Mouse (Mus musculus): Measurements from ENCODE around the gene Prm2. TPM values are rescaled to one million over a fixed set of nuclear protein-coding genes. Genes with fewer than 3 reads are reported as not detected.

Gene Prm2
- polyA plus RNA-seq, 1 experiment from 2014 or later = not detected

DNA sequence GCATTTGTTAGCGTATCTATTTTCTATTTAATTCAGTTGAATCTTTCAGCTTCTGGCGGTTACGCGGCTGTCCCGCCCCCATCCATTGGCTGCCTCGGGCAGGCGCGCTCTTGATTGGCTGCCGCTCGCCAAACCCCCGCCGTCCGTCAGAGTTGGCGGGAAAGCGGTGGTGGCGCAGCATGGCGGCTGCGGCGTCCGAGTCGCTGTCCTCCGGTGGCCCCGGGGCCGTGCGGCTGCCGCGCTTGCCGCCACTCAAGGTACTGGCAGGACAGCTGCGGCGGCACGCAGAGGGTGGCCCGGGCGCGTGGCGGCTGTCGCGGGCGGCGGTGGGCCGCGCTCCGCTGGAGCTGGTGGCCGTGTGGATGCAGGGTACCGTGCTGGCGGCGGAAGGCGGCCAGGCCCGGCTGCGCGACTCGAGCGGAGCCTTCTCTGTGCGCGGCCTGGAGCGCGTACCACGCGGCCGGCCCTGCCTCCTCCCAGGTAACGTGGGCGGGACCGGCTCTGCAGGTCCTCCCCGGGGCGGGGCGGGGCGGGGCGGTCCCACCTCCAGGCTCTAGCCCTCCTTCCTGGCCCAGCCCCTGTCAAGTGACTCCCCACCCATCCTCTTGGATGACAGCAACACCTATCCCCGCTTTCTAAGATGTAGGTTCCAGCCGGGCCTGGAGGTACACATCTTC lies 39.1 kb upstream of the Prm2 start, which contains the start of gene Rmi2:
Gene Rmi2 (plus strand): TSS at position 149 of the 677 bp plus-strand sequence.
- under 1% methylated on average over 41 of the region's 69 CpGs for WGBS
- peak within 1 kb of the TSS; percentile 17; the same call in 1 of the 2 replicates for H3K27ac ChIP-seq (ENCODE audit: low read depth, low read length)
- H3K9me3 ChIP-seq (ENCODE audit: control insufficient read depth, low read length) = no peaks in the 10 kb centered on the region
- ATAC-seq = peak; percentile 96
- H3K4me3 ChIP-seq (ENCODE audit: low read length) = peak within 1 kb of the TSS; percentile 86
- peak within 1 kb of the TSS; percentile 99 for H3K4me2 ChIP-seq (ENCODE audit: low read length)
- no peaks in the 10 kb centered on the region for H3K27me3 ChIP-seq (replicated peaks; ENCODE audit: control insufficient read depth, insufficient read depth, low read length)
- H3K4me1 ChIP-seq (ENCODE audit: control insufficient read depth, insufficient read depth, low read depth, low read length) = peaks cover 6% of the 10 kb centered on the region
- H3K36me3 ChIP-seq (ENCODE audit: control insufficient read depth, insufficient read depth, low read length) = no peaks in the 10 kb centered on the region
- H3K9ac ChIP-seq (ENCODE audit: low read depth, low read length) = peak within 1 kb of the TSS; percentile 69

DNA sequence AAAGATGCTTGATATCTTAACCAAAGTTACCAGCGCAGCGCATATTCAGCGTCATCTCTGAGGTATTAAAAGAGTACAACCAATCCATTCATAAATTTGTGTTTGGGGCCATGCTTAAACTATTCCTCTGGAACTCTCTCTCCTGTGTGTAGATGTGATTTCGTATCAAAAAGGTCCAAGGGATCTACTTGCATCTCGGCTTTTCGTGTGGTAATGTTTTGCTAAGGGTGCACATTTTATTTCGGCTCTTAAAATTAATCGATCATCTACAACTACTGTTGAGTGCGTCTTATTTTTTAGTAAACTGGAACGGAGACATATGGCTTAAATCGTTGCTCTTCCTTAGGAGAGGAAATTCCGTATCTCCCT lies 38.6 kb upstream of the Prm2 start:
- no peak overlapping the region for H3K9ac ChIP-seq (ENCODE audit: low read depth, low read length)
- no peak for ATAC-seq
- H3K27ac ChIP-seq (ENCODE audit: low read depth, low read length) = no peak overlapping the region
- peak overlapping the region; percentile 99 for H3K4me2 ChIP-seq (ENCODE audit: low read length)
- H3K9me3 ChIP-seq (ENCODE audit: control insufficient read depth, low read length) = no peaks in the 10 kb centered on the region
- WGBS = 8% methylated on average over 12 of the region's 12 CpGs
- peaks cover 6% of the 10 kb centered on the region for H3K4me1 ChIP-seq (ENCODE audit: control insufficient read depth, insufficient read depth, low read depth, low read length)
- H3K27me3 ChIP-seq (replicated peaks; ENCODE audit: control insufficient read depth, insufficient read depth, low read length) = no peaks in the 10 kb centered on the region
- no peaks in the 10 kb centered on the region for H3K36me3 ChIP-seq (ENCODE audit: control insufficient read depth, insufficient read depth, low read length)
- H3K4me3 ChIP-seq (ENCODE audit: low read length) = peak overlapping the region; percentile 86

DNA sequence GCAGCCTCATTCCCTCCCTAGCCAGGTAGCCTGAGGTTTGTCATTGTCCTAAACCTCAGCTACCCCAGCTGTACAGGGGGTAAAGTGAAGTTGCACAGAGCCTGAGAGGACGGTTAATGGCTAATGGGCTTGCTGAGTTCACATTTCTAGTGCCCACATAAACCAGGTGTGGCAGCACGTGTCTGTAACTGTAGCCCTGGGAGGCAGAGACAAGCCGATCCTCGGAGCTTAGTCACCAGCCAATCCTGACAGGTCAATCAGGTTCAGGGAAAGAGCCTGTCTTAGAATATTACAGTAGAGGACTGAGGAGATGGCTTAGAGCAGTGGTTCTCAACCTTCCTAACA lies 32.5 kb upstream of the Prm2 start:
- WGBS = 83% methylated on average over 4 of the region's 4 CpGs
- H3K27ac ChIP-seq (ENCODE audit: low read depth, low read length) = no peak overlapping the region
- no peak overlapping the region for H3K9ac ChIP-seq (ENCODE audit: low read depth, low read length)
- H3K4me1 ChIP-seq (ENCODE audit: control insufficient read depth, insufficient read depth, low read depth, low read length) = no peaks in the 10 kb centered on the region
- no peaks in the 10 kb centered on the region; the same call in 1 of the 2 replicates for H3K9me3 ChIP-seq (ENCODE audit: control insufficient read depth, low read length)
- no peak for ATAC-seq
- H3K36me3 ChIP-seq (ENCODE audit: control insufficient read depth, insufficient read depth, low read length) = no peaks in the 10 kb centered on the region
- no peak overlapping the region for H3K4me2 ChIP-seq (ENCODE audit: low read length)
- H3K27me3 ChIP-seq (replicated peaks; ENCODE audit: control insufficient read depth, insufficient read depth, low read length) = no peaks in the 10 kb centered on the region
- H3K4me3 ChIP-seq (ENCODE audit: low read length) = no peak overlapping the region

DNA sequence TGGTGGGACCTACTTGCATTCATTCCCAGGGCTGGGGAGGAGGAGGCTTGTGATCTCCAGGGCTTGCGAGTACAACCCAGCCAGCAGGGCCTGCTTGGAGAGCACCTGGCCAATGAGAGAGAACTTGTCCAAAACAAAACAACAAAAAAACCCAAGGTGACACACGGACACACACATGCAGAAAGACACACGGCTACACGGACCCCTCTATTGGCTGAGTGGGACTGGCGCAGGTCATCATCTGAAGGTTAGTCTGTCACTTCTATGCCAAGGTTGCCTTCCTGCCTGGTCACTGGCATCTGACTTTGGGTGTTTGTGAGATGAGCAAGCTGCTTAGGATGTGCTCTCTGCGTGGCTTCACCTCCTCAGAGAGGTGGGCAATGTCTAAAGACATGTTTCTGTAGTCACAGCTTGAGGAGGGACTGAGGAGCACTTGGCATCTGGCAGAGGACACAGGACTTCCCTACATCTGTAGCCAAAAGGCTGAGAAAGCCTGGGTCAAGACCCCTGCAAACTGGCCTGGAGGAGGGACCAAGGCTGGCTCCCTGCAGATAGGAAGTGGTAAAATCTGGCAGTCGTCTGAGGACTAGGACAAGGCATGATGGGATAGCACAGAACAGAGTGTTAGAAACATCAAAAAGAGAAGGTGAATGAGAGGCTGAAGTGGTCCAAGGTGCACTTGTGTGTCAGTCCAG lies 32.0 kb upstream of the Prm2 start:
- Histone ChIP-seq H3K4me2 (ENCODE audit: low read length) (no peak overlapping the region), H3K27ac (ENCODE audit: low read depth, low read length) (no peak overlapping the region), H3K4me1 (ENCODE audit: control insufficient read depth, insufficient read depth, low read depth, low read length) (no peaks in the 10 kb centered on the region), H3K27me3 (replicated peaks; ENCODE audit: control insufficient read depth, insufficient read depth, low read length) (no peaks in the 10 kb centered on the region), H3K4me3 (ENCODE audit: low read length) (no peak overlapping the region), H3K36me3 (ENCODE audit: control insufficient read depth, insufficient read depth, low read length) (no peaks in the 10 kb centered on the region), H3K9me3 (ENCODE audit: control insufficient read depth, low read length) (no peaks in the 10 kb centered on the region; the same call in 1 of the 2 replicates), H3K9ac (ENCODE audit: low read depth, low read length) (no peak overlapping the region)
- 88% methylated on average over 7 of the region's 7 CpGs for WGBS
- no peak for ATAC-seq

DNA sequence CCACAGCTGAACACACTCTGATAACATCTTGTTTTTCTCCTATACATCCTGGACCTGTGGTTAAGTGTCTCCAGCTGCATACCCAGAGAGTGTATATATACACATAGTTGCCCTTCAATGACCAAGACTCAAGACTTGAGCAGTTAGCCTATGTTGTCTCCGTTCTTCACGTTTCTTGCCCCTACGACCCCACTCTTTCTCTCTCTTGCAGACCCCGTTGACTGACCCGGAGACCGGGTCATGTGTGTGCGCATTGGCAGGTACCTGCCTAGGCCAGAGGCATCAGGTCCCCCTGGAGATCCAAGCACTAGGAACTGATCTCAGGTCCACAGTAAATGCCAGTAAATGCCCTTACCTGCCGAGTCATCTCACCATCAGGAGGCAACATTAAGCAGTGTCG lies 31.3 kb upstream of the Prm2 start:
- Histone ChIP-seq H3K27ac (ENCODE audit: low read depth, low read length) (no peak overlapping the region), H3K4me3 (ENCODE audit: low read length) (no peak overlapping the region), H3K9me3 (ENCODE audit: control insufficient read depth, low read length) (no peaks in the 10 kb centered on the region; the same call in 1 of the 2 replicates), H3K36me3 (ENCODE audit: control insufficient read depth, insufficient read depth, low read length) (no peaks in the 10 kb centered on the region), H3K4me2 (ENCODE audit: low read length) (no peak overlapping the region), H3K27me3 (replicated peaks; ENCODE audit: control insufficient read depth, insufficient read depth, low read length) (no peaks in the 10 kb centered on the region), H3K4me1 (ENCODE audit: control insufficient read depth, insufficient read depth, low read depth, low read length) (no peaks in the 10 kb centered on the region), H3K9ac (ENCODE audit: low read depth, low read length) (no peak overlapping the region)
- ATAC-seq = no peak
- WGBS = 93% methylated on average over 9 of the region's 9 CpGs

DNA sequence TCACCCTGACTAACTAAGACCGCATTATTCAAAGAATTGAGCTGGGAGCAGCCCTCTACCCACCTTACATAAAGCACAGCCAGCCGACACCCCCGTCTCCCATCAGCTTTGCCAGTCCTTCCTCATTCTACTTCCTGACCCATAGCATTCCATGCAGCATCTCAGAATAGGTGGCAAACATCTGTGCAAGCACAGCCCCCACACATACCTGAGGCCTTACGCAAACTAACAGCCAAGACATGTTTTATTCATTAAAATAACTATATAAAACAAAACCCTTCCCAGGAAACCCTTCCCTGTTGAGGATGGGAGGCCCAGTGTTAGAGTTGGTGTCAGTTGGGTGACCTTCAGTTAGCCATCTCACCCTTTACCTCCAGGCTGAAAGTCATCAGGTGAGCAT lies 29.9 kb upstream of the Prm2 start:
- H3K4me1 ChIP-seq (ENCODE audit: control insufficient read depth, insufficient read depth, low read depth, low read length) = no peaks in the 10 kb centered on the region
- no peaks in the 10 kb centered on the region for H3K27me3 ChIP-seq (replicated peaks; ENCODE audit: control insufficient read depth, insufficient read depth, low read length)
- H3K9ac ChIP-seq (ENCODE audit: low read depth, low read length) = no peak overlapping the region
- no peak for ATAC-seq
- no peak overlapping the region for H3K4me3 ChIP-seq (ENCODE audit: low read length)
- 89% methylated on average over 4 of the region's 4 CpGs for WGBS
- no peak overlapping the region for H3K27ac ChIP-seq (ENCODE audit: low read depth, low read length)
- no peaks in the 10 kb centered on the region; the same call in 1 of the 2 replicates for H3K9me3 ChIP-seq (ENCODE audit: control insufficient read depth, low read length)
- no peaks in the 10 kb centered on the region for H3K36me3 ChIP-seq (ENCODE audit: control insufficient read depth, insufficient read depth, low read length)
- H3K4me2 ChIP-seq (ENCODE audit: low read length) = no peak overlapping the region

DNA sequence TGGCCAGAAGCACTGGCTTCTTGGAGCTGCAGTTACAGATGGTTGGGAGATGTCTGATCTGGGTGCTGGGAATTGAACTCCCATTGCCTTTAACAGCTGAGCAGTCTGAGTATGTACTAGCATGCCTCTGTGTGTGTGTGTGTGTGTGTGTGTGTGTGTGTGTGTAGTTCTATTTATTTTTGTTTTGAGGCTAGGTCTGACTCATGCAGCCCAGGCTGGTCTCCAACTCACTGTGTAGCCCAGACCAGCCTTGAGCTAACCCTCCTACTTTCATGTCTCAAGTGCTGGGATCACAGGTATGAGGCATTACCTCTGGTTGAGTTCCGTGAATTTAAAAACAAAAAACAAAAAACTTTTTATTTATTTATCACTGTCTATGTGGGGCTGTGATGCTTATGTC lies 28.6 kb upstream of the Prm2 start:
- Histone ChIP-seq H3K9ac (ENCODE audit: low read depth, low read length) (no peak overlapping the region), H3K27ac (ENCODE audit: low read depth, low read length) (no peak overlapping the region), H3K36me3 (ENCODE audit: control insufficient read depth, insufficient read depth, low read length) (no peaks in the 10 kb centered on the region), H3K9me3 (ENCODE audit: control insufficient read depth, low read length) (no peaks in the 10 kb centered on the region; the same call in 1 of the 2 replicates), H3K27me3 (replicated peaks; ENCODE audit: control insufficient read depth, insufficient read depth, low read length) (no peaks in the 10 kb centered on the region), H3K4me2 (ENCODE audit: low read length) (no peak overlapping the region), H3K4me1 (ENCODE audit: control insufficient read depth, insufficient read depth, low read depth, low read length) (no peaks in the 10 kb centered on the region), H3K4me3 (ENCODE audit: low read length) (no peak overlapping the region)
- 86% methylated on average over 1 of the region's 1 CpGs for WGBS
- no peak for ATAC-seq

DNA sequence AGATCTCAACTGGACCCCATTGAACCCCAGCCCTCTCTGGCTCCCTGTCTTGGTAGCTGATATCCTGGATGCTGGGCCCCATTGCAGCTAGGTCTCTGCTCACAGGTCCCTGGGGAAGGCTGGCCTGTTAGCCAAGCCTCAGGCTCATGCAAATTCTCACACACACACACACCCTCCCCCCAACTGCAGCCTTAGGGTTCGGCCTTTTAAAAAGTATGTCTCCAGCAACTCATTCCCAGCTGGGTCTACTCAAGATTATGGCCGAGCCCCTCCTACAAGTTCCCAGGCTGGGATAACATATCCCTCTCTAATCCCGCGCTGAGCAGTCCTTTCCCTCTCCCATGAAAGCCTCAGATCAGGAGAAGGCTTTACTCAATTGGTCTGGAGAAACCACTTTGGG lies 25.5 kb upstream of the Prm2 start:
- no peak overlapping the region for H3K27ac ChIP-seq (ENCODE audit: low read depth, low read length)
- H3K4me1 ChIP-seq (ENCODE audit: control insufficient read depth, insufficient read depth, low read depth, low read length) = no peaks in the 10 kb centered on the region
- no peaks in the 10 kb centered on the region; the same call in 1 of the 2 replicates for H3K9me3 ChIP-seq (ENCODE audit: control insufficient read depth, low read length)
- no peak overlapping the region for H3K4me3 ChIP-seq (ENCODE audit: low read length)
- no peak for ATAC-seq
- H3K9ac ChIP-seq (ENCODE audit: low read depth, low read length) = no peak overlapping the region
- no peak overlapping the region for H3K4me2 ChIP-seq (ENCODE audit: low read length)
- H3K36me3 ChIP-seq (ENCODE audit: control insufficient read depth, insufficient read depth, low read length) = no peaks in the 10 kb centered on the region
- no peaks in the 10 kb centered on the region for H3K27me3 ChIP-seq (replicated peaks; ENCODE audit: control insufficient read depth, insufficient read depth, low read length)
- WGBS = 73% methylated on average over 4 of the region's 4 CpGs

DNA sequence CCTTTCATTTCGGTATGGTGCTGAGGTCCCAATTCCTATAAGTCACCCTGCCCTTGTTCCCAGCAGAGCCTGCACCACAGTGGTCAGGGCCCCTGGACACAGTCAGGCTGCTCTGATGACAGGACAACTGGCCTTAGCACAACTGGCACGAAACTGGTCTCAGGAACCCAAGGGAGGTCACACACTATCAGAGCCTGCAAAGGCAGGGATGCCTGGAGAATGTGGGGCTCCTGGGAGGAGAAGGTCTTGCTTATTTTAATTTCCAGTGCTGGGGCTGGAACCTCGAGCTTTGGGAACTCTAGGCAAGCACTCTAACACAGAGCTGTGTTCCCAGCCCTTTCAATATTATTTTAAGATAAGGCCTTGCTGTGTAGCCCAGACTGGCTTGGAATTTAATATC lies 24.0 kb upstream of the Prm2 start:
- Histone ChIP-seq H3K27me3 (replicated peaks; ENCODE audit: control insufficient read depth, insufficient read depth, low read length) (no peaks in the 10 kb centered on the region), H3K4me2 (ENCODE audit: low read length) (no peak overlapping the region), H3K4me3 (ENCODE audit: low read length) (no peak overlapping the region), H3K36me3 (ENCODE audit: control insufficient read depth, insufficient read depth, low read length) (no peaks in the 10 kb centered on the region), H3K27ac (ENCODE audit: low read depth, low read length) (no peak overlapping the region), H3K9me3 (ENCODE audit: control insufficient read depth, low read length) (no peaks in the 10 kb centered on the region; the same call in 1 of the 2 replicates), H3K9ac (ENCODE audit: low read depth, low read length) (no peak overlapping the region), H3K4me1 (ENCODE audit: control insufficient read depth, insufficient read depth, low read depth, low read length) (no peaks in the 10 kb centered on the region)
- no peak for ATAC-seq
- 71% methylated on average over 3 of the region's 3 CpGs for WGBS
